Mouse (Mus musculus): Measurements from ENCODE around the gene Tmem251.

- TF ChIP-seq POLR2A (IDR thresholded peaks at IDR 0.05; ENCODE audit: insufficient read depth, low read depth, low read length): no peak
- TF ChIP-seq CTCF (IDR thresholded peaks at IDR 0.05; ENCODE audit: insufficient read depth, low read depth, low read length): no peak
These were observed 40.5 kb upstream of the Tmem251 start for GRCm38 (mm10) chr12:102703111-102703412.
